Mouse (Mus musculus) small intestine, adult 2 months (tissue): ENCODE measurements around the gene Lpin2. TPM values are rescaled to one million over a fixed set of nuclear protein-coding genes. Genes with fewer than 3 reads are reported as not detected.

Source experiments
- H3K27ac ChIP-seq: fragments of 200-500 bp; 2 replicates; pipeline ENCODE4 v1.5.1; 2012; ENCODE audit warnings: low read depth, low read length, control low read depth, inconsistent platforms; ENCODE audit not compliant: insufficient read depth
- H3K27me3 ChIP-seq: fragments of 200-500 bp; 2 replicates; pipeline ENCODE4 v1.6.1; 2012; ENCODE audit warnings: mild to moderate bottlenecking, moderate library complexity, low read length, inconsistent platforms; ENCODE audit not compliant: control insufficient read depth, insufficient read depth
- H3K36me3 ChIP-seq: fragments of 200-500 bp; 2 replicates; pipeline ENCODE4 v1.6.1; 2012; ENCODE audit warnings: mild to moderate bottlenecking, low read length, control low read depth, inconsistent platforms; ENCODE audit not compliant: control insufficient read depth, insufficient read depth
- H3K4me1 ChIP-seq: fragments of 200-500 bp; 2 replicates; pipeline ENCODE4 v1.6.1; 2012; ENCODE audit warnings: low read length, inconsistent platforms, mixed read lengths; ENCODE audit not compliant: control insufficient read depth, insufficient read depth, insufficient read length
- H3K4me3 ChIP-seq: fragments of 200-500 bp; 2 replicates; pipeline ENCODE4 v1.5.1; 2012; ENCODE audit warnings: low read depth, mild to moderate bottlenecking, control low read depth, inconsistent platforms, low read length, moderate library complexity
- CTCF ChIP-seq: fragments of 200-500 bp; IDR thresholded peaks from 2 replicates; pipeline ENCODE4 v1.5.1; 2012; ENCODE audit warnings: low read depth, mild to moderate bottlenecking, control low read depth, inconsistent platforms, low read length, moderate library complexity, mixed read lengths; ENCODE audit not compliant: insufficient replicate concordance, insufficient read length; ENCODE audit errors: extremely low read depth
- POLR2A ChIP-seq: fragments of 200-500 bp; IDR thresholded peaks from 2 replicates; pipeline ENCODE4 v1.6.1; 2012; ENCODE audit warnings: low read depth, mild to moderate bottlenecking, control low read depth, inconsistent platforms, low read length, moderate library complexity
- WGBS: fragments of 180-500 bp; shearing (Covaris S2); methylation state at CpG from one replicate; pipeline ENCODE4 v1.1.7; 2018; 5-methylcytosine and 5-hydroxymethylcytosine counted together
- polyA plus RNA-seq: library from polyadenylated mRNA; depleted of rRNA; stranded (reverse); fragments of >200 nt; gene quantifications from 2 replicates; pipeline ENCODE4 v1.2.3, GENCODE M21; 2012

Lpin2 gene
- polyA plus RNA-seq, 1 experiment: 39.8 TPM

GRCm38 (mm10) chr17:71177949-71178348 is 4.4 kb upstream of the Lpin2 start:
- 84% methylated on average over 2 of the region's 2 CpGs for WGBS
- TF ChIP-seq CTCF (no peak), POLR2A (no peak)
- Histone ChIP-seq H3K36me3 (no peaks in the 10 kb centered on the region), H3K27ac (no peak overlapping the region; the same call in 1 of the 2 replicates), H3K27me3 (no peaks in the 10 kb centered on the region), H3K4me1 (peaks cover 2% of the 10 kb centered on the region; the same call in 1 of the 2 replicates), H3K4me3 (no peak overlapping the region)

- Histone ChIP-seq H3K36me3 (no peaks in the 10 kb centered on the region), H3K4me1 (peaks cover 2% of the 10 kb centered on the region; the same call in 1 of the 2 replicates), H3K27me3 (no peaks in the 10 kb centered on the region), H3K27ac (peak overlapping the region; percentile 67; the same call in 1 of the 2 replicates), H3K4me3 (no peak overlapping the region)
- WGBS: 64% methylated on average over 10 of the region's 10 CpGs
- no peak for TF ChIP-seq CTCF
Measured at GRCm38 (mm10) chr17:71178530-71179181, 3.7 kb upstream of the Lpin2 start.

- peaks cover 2% of the 10 kb centered on the region; the same call in 1 of the 2 replicates for H3K4me1 ChIP-seq
- TF ChIP-seq POLR2A: no peak
- TF ChIP-seq CTCF: no peak
- H3K27ac ChIP-seq: no peak overlapping the region
- WGBS: 84% methylated on average over 11 of the region's 11 CpGs
- H3K36me3 ChIP-seq: no peaks in the 10 kb centered on the region
- H3K27me3 ChIP-seq: no peaks in the 10 kb centered on the region
- no peak overlapping the region for H3K4me3 ChIP-seq
Measured at GRCm38 (mm10) chr17:71179551-71180309, 2.6 kb upstream of the Lpin2 start.

GRCm38 (mm10) chr17:71180601-71181000 is 1.8 kb upstream of the Lpin2 start:
- TF ChIP-seq CTCF: no peak
- TF ChIP-seq POLR2A: no peak
- H3K4me3 ChIP-seq: no peak overlapping the region
- H3K27ac ChIP-seq: no peak overlapping the region
- no peaks in the 10 kb centered on the region for H3K27me3 ChIP-seq
- peaks cover 4% of the 10 kb centered on the region; the same call in 1 of the 2 replicates for H3K4me1 ChIP-seq
- 97% methylated on average over 4 of the region's 4 CpGs for WGBS
- no peaks in the 10 kb centered on the region for H3K36me3 ChIP-seq

- Histone ChIP-seq H3K27ac (peak overlapping the region; percentile 85), H3K27me3 (no peaks in the 10 kb centered on the region), H3K4me3 (peak overlapping the region; percentile 79), H3K36me3 (no peaks in the 10 kb centered on the region), H3K4me1 (peaks cover 8% of the 10 kb centered on the region; the same call in 1 of the 2 replicates)
- TF ChIP-seq CTCF (no peak), POLR2A (peak; percentile 62)
- under 1% methylated on average over 68 of the region's 71 CpGs for WGBS
Measured at GRCm38 (mm10) chr17:71182871-71183656, 704 bp downstream of the Lpin2 start.

GRCm38 (mm10) chr17:71183657-71184261 is 1.4 kb downstream of the Lpin2 start:
- Histone ChIP-seq H3K4me3 (peak overlapping the region; percentile 79), H3K4me1 (peaks cover 8% of the 10 kb centered on the region; the same call in 1 of the 2 replicates), H3K36me3 (no peaks in the 10 kb centered on the region), H3K27ac (peak overlapping the region; percentile 85), H3K27me3 (no peaks in the 10 kb centered on the region)
- TF ChIP-seq CTCF (no peak), POLR2A (no peak)
- under 1% methylated on average over 77 of the region's 79 CpGs for WGBS
